Mouse (Mus musculus): Measurements from ENCODE around the gene Depdc1b.

The Depdc1b gene

DNA sequence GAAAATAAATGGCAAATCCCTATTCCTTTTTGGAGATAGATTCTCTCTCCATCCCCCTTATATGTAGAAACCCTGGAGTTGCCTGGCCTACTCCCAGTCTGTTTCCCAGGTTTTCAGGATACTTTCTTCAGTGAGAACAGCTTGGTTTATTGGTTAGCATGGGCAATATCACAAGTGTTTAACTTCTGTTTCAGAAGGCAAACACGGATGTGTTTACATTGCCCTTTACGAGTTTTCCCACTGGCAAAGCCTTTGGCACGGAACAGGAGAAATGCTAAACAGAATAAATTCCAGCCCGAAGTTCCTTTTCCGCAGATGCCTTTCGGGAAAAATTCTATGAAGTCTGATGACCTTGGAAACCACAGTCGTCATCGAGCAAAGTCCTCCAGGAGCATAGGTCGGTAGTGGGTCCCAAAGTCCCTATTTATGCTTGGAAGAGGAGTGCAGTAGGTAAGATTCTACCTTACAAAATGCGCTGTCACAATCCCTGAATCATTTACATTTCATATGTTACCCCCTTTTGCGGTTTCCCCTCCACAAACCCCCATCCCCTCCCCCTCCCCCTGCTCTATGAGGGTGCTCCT is 132.3 kb downstream of the Depdc1b start:
- no peak for DNase-seq

DNA sequence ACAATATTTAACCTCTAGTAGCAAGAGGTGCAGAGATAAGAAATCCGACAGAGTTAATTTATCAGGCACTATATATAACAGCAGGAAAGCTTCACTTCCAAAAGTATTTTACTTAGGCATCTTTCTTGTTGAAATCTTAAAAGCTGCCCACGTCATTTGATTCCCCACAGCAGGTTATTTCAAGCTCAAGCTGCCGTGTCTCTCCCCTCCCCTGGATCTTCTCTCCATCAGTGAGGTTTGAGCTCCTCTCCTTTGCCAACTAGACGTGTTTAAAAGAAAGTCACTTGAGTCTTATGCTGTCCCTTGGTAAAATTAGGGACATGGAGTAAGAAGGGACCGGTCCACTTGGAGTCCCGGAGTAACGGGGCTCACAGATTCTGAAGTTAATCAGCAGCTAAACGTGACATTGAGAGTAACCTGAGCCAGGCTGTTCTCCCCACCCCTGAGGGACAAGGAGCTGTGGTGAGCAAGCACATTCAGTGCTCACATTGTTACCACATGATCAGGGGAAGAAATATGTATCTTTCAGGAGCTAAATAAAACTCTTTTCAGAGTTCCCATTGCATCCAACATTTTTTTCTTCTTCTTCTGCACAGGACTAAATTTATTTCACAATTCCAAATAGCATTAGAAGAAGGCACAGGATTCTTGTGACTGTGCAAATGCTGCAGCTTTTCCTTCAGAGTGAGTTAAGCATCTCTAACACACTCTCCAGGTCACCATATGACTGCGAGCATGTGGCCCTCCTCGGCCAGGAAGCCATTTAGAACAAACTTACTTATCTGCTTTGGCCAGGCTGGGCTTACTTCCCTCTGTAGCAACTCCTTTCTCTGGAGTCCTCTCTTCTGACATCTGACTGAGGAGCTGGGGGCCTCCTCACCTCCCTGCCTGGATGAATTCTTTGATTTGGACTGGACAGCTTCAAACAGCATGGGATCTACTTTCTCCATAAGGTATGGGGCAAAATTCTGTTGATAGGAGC is 133.3 kb downstream of the Depdc1b start, which contains the start of gene Pde4d:
TSS of gene Pde4d (plus strand) at position 833 of the 982 bp plus-strand sequence.
- no peak for DNase-seq

DNA sequence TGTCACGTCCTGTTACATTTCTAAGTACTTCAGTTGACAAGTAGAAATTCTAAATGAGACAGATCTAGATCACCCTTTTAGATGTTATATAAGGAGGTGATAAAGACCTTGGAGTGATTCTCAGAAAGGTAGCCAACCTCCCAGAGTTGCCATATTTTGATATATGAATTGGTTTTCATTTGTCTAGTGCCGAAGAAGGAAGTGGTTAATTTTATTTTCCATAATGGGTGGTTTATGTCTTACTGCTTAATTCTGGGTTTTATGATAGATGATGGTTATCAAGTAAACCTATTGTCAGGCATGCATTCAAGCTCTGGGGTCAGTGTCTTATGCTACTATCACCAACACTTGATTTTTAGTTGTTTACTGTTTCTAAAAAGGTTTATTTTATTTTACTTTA is 135.0 kb downstream of the Depdc1b start:
- no peak for DNase-seq

DNA sequence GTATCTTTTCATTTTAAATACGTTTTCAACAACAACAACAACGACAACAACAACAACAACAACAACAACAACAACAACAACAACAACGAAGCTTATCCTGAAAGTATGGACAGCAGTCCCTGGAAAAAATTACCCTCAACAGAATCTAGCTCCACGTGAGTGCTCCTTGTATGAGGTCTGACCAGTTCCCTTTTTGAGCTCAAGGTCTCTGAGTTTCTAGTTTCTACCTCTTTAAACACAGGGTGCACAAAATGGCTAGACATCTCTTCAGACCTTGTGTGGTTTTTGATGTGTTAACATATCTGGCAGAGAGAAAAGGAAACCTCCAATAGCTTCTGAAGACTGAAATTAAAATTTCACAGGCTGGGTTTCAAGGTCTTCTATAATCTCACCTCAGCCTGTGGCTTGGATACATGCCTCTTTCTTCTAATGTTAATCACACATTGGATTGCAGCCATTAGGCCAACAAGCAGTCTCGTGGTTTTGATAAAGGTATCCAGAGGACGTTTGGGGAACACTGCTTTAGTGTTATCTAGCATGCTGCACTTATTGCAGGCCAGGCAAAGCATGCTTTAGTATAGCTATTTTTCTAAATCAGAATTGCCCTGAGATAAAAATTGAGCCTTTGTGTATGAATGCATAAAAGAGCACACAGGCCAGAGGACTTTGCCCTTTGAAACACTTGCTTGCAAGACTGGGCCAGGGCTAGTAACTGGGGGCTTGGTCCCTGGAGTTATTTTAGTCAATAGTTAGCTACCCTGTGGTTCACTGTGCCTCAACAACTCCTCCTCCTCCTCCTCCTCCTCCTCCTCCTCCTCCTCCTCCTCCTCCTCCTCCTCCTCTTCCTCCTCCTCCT is 137.2 kb downstream of the Depdc1b start:
- DNase-seq: no peak

Measured in cerebellum, adult 11 months (tissue).